Mouse (Mus musculus) midbrain, embryonic 15.5 days (tissue): ENCODE measurements around the gene Vmn1r204. TPM values are rescaled to one million over a fixed set of nuclear protein-coding genes. Genes with fewer than 3 reads are reported as not detected.
"Not testable (repeated sequence)": the region's sequence is repeated elsewhere in the genome, so short reads cannot be mapped to it uniquely, and the experiment has no call there.

ENCODE experiments used
- ATAC-seq: fragments of 200-750 bp; cut with Nextera tagmentation; replicated peaks from 2 replicates; pipeline ENCODE4 v1.8.0; 2017; ENCODE audit warnings: moderate TSS enrichment
- H3K27ac ChIP-seq: fragments of 300-500 bp; sonication (generic); 2 replicates; pipeline ENCODE4 v1.5.1; 2015; ENCODE audit warnings: mild to moderate bottlenecking, inconsistent platforms
- H3K27me3 ChIP-seq: fragments of 300-500 bp; sonication (generic); replicated peaks from 2 replicates; pipeline ENCODE4 v1.6.1; 2015; ENCODE audit warnings: inconsistent platforms
- H3K36me3 ChIP-seq: fragments of 300-500 bp; sonication (generic); replicated peaks from 2 replicates; pipeline ENCODE4 v1.6.1; 2015; ENCODE audit warnings: inconsistent platforms
- H3K4me1 ChIP-seq: fragments of 300-500 bp; sonication (generic); 2 replicates; pipeline ENCODE4 v1.6.1; 2015; ENCODE audit warnings: inconsistent platforms
- H3K4me2 ChIP-seq: fragments of 300-500 bp; sonication (generic); 2 replicates; pipeline ENCODE4 v1.6.1; 2015; ENCODE audit warnings: inconsistent platforms, mild to moderate bottlenecking, moderate library complexity
- H3K4me3 ChIP-seq: fragments of 300-500 bp; sonication (generic); 2 replicates; pipeline ENCODE4 v1.5.1; 2015; ENCODE audit warnings: mild to moderate bottlenecking, inconsistent platforms
- H3K9ac ChIP-seq: fragments of 300-500 bp; sonication (generic); 2 replicates; pipeline ENCODE4 v1.6.1; 2015; ENCODE audit warnings: mild to moderate bottlenecking, inconsistent platforms
- H3K9me3 ChIP-seq: fragments of 300-500 bp; sonication (generic); 2 replicates; pipeline ENCODE4 v1.6.1; 2016; ENCODE audit warnings: inconsistent platforms
- WGBS: fragments of 180-500 bp; shearing (Covaris S2); methylation state at CpG from one replicate; pipeline ENCODE4 v1.1.7; 2015; ENCODE audit warnings: mixed read lengths; 5-methylcytosine and 5-hydroxymethylcytosine counted together
- polyA plus RNA-seq: library from polyadenylated mRNA; unstranded; fragments of >200 nt; fragmentation: Nextera tagmentation; extraction: Ambion mirVana; gene quantifications from 2 replicates; pipeline ENCODE4 v1.2.1, GENCODE M21; 2015

Vmn1r204 gene
- not detected in 2 replicates for polyA plus RNA-seq

DNA sequence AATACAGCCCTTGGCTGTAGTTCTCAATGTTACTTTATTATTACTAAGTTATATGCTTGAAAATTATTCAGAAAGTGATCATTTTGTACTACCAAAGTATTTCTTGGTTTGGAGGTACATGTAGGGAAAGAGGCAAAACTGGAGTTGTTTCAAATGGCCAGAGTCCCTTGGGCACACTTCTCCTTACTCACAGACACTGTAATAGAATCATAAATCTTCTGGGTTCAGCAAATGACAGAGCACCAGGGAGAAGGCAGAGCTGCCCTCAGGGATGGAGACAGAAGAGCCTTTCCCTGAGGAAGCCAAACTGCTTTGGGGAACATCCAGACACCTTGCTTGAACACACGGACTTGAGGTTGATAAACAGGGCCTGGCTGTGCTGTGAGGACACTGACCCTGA, at the start of gene Vmn1r204:
Gene Vmn1r204 (plus strand): TSS at position 301 of the 400 bp plus-strand sequence.
- H3K9ac ChIP-seq, H3K4me3 ChIP-seq, H3K4me2 ChIP-seq, H3K9me3 ChIP-seq, H3K27ac ChIP-seq, H3K4me1 ChIP-seq, ATAC-seq, H3K27me3 ChIP-seq, H3K36me3 ChIP-seq: not testable (repeated sequence)
- WGBS = 71% methylated on average over 1 of the region's 1 CpGs

DNA sequence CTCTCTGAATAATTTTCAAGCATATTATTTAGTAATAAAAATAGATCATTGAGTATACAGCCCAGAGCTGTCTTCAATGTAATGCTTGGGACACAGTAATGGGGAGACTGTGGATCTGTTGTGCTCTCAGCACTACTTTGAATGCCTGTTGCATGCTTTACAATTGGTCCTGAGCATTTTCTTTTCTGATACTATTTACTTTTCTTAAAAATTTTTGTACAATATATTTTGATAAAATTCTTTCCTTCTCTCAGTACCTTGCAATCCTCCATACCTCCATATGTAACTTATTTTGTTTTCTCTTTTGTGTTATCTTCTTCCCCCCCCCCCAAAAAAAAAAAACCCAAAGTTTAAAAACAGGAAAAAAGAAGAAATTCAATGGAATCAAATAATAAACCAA, 47.7 kb upstream of the Vmn1r204 start, which contains the start of gene Vmn1r202:
Gene Vmn1r202 (minus strand): TSS at position 101 of the 400 bp plus-strand sequence.
- Histone ChIP-seq H3K27me3 (no peaks in the 10 kb centered on the region), H3K4me2 (no peak within 1 kb of the TSS), H3K9me3 (no peaks in the 10 kb centered on the region), H3K4me3 (no peak within 1 kb of the TSS), H3K27ac (no peak within 1 kb of the TSS), H3K36me3 (no peaks in the 10 kb centered on the region), H3K4me1 (no peaks in the 10 kb centered on the region), H3K9ac (no peak within 1 kb of the TSS)
- ATAC-seq = no peak

DNA sequence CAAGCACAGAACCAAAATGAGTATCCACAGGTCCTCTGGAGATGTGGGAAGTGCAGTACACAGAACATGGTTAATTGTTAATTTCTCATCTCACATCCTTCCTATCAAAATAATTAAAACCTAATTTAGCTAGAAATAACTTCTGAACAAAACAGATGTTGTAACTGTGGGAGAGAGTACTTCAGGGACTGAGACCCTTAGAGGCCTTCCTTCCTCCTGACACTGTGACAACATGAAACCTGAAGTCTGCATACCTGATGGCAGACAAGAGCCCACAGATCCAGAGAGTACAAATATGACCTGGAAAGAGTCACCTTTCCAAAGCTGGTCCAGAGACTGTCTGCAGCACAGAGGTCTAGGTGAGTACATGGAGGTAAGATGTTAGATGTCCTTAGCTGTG, 35.2 kb upstream of the Vmn1r204 start, which contains the start of gene Vmn1r203:
Gene Vmn1r203 (plus strand): TSS at position 301 of the 400 bp plus-strand sequence.
- H3K36me3 ChIP-seq = no peaks in the 10 kb centered on the region
- ATAC-seq = no peak
- H3K9ac ChIP-seq = no peak within 1 kb of the TSS
- no peak within 1 kb of the TSS for H3K4me2 ChIP-seq
- H3K9me3 ChIP-seq = no peaks in the 10 kb centered on the region
- no peaks in the 10 kb centered on the region for H3K4me1 ChIP-seq
- H3K27me3 ChIP-seq = no peaks in the 10 kb centered on the region
- H3K27ac ChIP-seq = no peak within 1 kb of the TSS
- H3K4me3 ChIP-seq = no peak within 1 kb of the TSS

DNA sequence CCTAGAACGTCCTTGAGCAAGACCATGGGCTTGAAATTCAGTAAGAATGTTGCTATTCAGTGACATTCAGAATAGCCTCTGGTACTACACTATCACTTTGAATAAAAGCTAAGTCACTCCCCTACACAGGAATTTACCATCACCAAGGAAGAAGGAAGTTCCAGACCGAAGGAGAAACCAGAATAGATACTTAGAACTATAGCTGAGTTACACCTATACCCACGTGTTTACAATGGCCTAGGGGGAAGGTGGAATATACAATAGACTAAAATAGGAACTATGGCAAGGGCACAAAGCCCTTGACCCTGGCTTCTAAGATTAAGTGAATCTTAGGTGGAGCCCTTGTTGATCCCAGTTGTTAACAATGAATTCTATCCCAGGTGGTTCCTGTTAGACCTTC, 21.9 kb downstream of the Vmn1r204 start:
- H3K4me2 ChIP-seq, H3K9ac ChIP-seq, H3K9me3 ChIP-seq, H3K4me3 ChIP-seq, H3K4me1 ChIP-seq, ATAC-seq, H3K27me3 ChIP-seq, H3K36me3 ChIP-seq, H3K27ac ChIP-seq: not testable (repeated sequence)
- 82% methylated on average over 3 of the region's 3 CpGs for WGBS

DNA sequence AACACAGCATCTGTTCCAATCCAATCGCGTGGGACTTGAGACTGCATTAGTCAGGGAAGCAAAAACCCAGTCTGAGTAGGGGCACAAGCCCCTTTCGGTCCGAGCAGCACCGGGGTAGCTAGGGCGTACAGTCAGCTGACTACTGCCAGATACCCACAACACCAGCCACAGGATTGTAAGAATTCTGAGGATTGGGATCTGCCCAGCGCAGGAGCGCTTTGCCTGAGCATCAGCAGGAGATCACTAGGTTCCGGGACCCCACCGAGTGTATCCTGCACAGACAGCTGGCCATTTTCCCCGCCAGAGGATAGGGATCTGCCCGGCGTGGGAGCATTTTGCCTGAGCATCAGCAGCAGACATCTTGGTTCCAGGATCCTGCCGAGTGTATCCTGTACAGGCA, 30.3 kb downstream of the Vmn1r204 start:
- not testable (repeated sequence) for H3K27ac ChIP-seq, ATAC-seq, H3K4me2 ChIP-seq, H3K9me3 ChIP-seq, H3K9ac ChIP-seq, H3K4me1 ChIP-seq, H3K4me3 ChIP-seq, H3K36me3 ChIP-seq, H3K27me3 ChIP-seq
- 84% methylated on average over 14 of the region's 14 CpGs for WGBS

DNA sequence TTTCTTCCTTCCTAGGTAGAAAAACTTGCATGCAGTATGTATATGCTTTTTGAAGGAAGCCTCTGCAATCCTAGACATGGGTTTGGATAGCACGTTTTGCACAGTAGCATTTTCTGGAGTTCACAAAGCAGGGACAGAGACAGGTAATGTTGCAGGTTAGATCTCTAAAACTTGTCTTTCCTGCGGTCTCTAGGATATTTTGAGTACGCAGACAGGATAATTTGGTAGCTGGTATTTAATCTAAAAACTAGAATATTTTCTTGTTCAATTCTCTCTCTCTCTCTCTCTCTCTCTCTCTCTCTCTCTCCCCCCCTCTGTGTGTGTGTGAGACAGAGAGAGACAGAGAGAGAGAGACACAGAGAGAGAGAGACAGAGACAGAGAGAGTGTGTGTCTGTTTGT, 39.9 kb downstream of the Vmn1r204 start, which contains the start of gene Vmn1r205:
Gene Vmn1r205 (minus strand): TSS at position 101 of the 400 bp plus-strand sequence.
- no peak for ATAC-seq
- no peaks in the 10 kb centered on the region for H3K9me3 ChIP-seq
- H3K27ac ChIP-seq = no peak within 1 kb of the TSS
- H3K4me3 ChIP-seq = no peak within 1 kb of the TSS
- H3K27me3 ChIP-seq = no peaks in the 10 kb centered on the region
- WGBS = 91% methylated on average over 3 of the region's 3 CpGs
- H3K9ac ChIP-seq = no peak within 1 kb of the TSS
- no peak within 1 kb of the TSS for H3K4me2 ChIP-seq
- H3K4me1 ChIP-seq = no peaks in the 10 kb centered on the region
- H3K36me3 ChIP-seq = no peaks in the 10 kb centered on the region

Other genes starting within 250 kb of the Vmn1r204 start
- gene Vmn1r197, start 228.6 kb upstream of the Vmn1r204 start, polyA plus RNA-seq = not detected in 2 replicates
- not detected in 2 replicates for gene Vmn1r198, start 202.8 kb upstream of the Vmn1r204 start, polyA plus RNA-seq
- gene Vmn1r199, start 173.4 kb upstream of the Vmn1r204 start, polyA plus RNA-seq = not detected in 2 replicates
- gene Vmn1r200, start 162.8 kb upstream of the Vmn1r204 start, polyA plus RNA-seq = 0.05 TPM in 1 of 2 replicates, not detected in the other
- gene Vmn1r201, start 81.3 kb upstream of the Vmn1r204 start, polyA plus RNA-seq = not detected in 2 replicates
- 0.03 TPM in 1 of 2 replicates, not detected in the other for gene Vmn1r202, start 47.8 kb upstream of the Vmn1r204 start, polyA plus RNA-seq
- not detected in 2 replicates for gene Vmn1r203, start 35.1 kb upstream of the Vmn1r204 start, polyA plus RNA-seq
- gene Vmn1r205, start 39.8 kb downstream of the Vmn1r204 start, polyA plus RNA-seq = not detected in 2 replicates
- gene Vmn1r206, start 71.1 kb downstream of the Vmn1r204 start, polyA plus RNA-seq = not detected in 2 replicates
- not detected in 2 replicates for gene Vmn1r207-ps, start 176.4 kb downstream of the Vmn1r204 start, polyA plus RNA-seq
- not detected in 2 replicates for gene Vmn1r208, start 224.2 kb downstream of the Vmn1r204 start, polyA plus RNA-seq